Mouse (Mus musculus) heart, embryonic 10.5 days (tissue): Measurements from ENCODE around the gene Psat1. TPM values are rescaled to one million over a fixed set of nuclear protein-coding genes. Genes with fewer than 3 reads are reported as not detected.

Source experiments
- DNase-seq: peaks from one replicate; pipeline ENCODE4 v3.0.0-alpha.2; 2017; ENCODE audit warnings: low spot score
- H3K27ac ChIP-seq: fragments of 300-500 bp; sonication (generic); 2 replicates; pipeline ENCODE4 v1.5.1; 2016; ENCODE audit warnings: mild to moderate bottlenecking
- H3K27me3 ChIP-seq: fragments of 300-500 bp; sonication (generic); 2 replicates; pipeline ENCODE4 v1.6.1; 2016; ENCODE audit warnings: mild to moderate bottlenecking; ENCODE audit not compliant: poor library complexity, insufficient read depth, severe bottlenecking
- H3K36me3 ChIP-seq: fragments of 300-500 bp; sonication (generic); 2 replicates; pipeline ENCODE4 v1.6.1; 2016; ENCODE audit warnings: mild to moderate bottlenecking, moderate library complexity
- H3K4me1 ChIP-seq: fragments of 300-500 bp; sonication (generic); 2 replicates; pipeline ENCODE4 v1.6.1; 2016; ENCODE audit warnings: mild to moderate bottlenecking
- H3K4me3 ChIP-seq: fragments of 300-500 bp; sonication (generic); 2 replicates; pipeline ENCODE4 v1.5.1; 2016; ENCODE audit warnings: mild to moderate bottlenecking, moderate library complexity
- H3K9me3 ChIP-seq: fragments of 300-500 bp; sonication (generic); 2 replicates; pipeline ENCODE4 v1.6.1; 2016; ENCODE audit warnings: mild to moderate bottlenecking, moderate library complexity
- WGBS: fragments of 180-500 bp; shearing (Covaris S2); methylation state at CpG from one replicate; pipeline ENCODE4 v1.1.7; 2016; 5-methylcytosine and 5-hydroxymethylcytosine counted together
- polyA plus RNA-seq: library from polyadenylated mRNA; unstranded; fragments of >200 nt; fragmentation: Nextera tagmentation; extraction: Ambion mirVana; gene quantifications from 2 replicates; pipeline ENCODE4 v1.2.1, GENCODE M21; 2016

Psat1 gene
- polyA plus RNA-seq, 1 experiment from 2014 or later = 88.5 TPM

GRCm38 (mm10) chr19:15913249-15913997 is 33.7 kb downstream of the Psat1 start:
- Histone ChIP-seq H3K4me1 (no peaks in the 10 kb centered on the region), H3K9me3 (no peaks in the 10 kb centered on the region), H3K27me3 (no peaks in the 10 kb centered on the region), H3K4me3 (no peak overlapping the region), H3K27ac (no peak overlapping the region), H3K36me3 (peaks cover 62% of the 10 kb centered on the region)
- no peak for DNase-seq
- 88% methylated on average over 9 of the region's 9 CpGs for WGBS

DNA sequence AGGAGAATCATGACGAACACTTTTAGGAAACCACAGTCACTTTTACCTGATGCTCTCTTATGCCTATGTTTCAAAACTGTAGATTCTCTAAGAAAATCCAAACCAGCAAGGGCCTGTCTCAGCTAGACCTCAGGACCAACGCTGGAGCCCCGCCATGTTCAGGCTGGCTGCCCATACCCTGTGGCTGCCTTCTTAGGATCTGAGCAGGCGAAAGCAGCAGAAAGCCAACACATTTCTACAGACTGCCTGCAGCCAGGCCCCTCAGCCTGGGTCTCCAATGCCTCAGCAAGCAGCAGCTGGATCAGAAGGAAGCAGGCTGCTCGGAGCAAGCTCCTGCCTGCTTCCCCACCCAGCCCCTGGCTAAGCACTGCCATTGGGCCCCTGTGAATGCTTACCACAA is 35.7 kb downstream of the Psat1 start:
- H3K4me1 ChIP-seq = no peaks in the 10 kb centered on the region
- no peaks in the 10 kb centered on the region for H3K9me3 ChIP-seq
- H3K4me3 ChIP-seq = no peak overlapping the region
- no peak for DNase-seq
- H3K36me3 ChIP-seq = peaks cover 58% of the 10 kb centered on the region
- H3K27ac ChIP-seq = no peak overlapping the region
- 90% methylated on average over 5 of the region's 5 CpGs for WGBS
- no peaks in the 10 kb centered on the region for H3K27me3 ChIP-seq

DNA sequence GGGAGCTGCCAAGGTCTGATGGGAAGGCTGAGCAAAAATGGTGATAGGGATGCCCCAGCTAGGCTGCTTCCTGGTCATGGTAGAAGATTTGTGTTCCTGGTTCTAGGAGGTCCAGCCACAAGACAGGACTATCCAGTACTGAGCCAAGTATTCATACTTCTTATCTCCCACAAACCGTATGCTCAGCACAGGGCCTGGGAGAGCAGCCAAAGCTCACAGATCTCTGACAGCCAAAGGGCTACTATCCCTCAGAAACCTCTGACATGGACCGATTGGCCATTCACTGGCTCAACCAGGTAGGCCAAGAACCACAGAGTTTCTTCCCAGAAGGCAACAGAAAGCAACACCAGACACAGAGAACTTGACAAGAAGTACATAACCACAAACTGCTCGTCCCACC is 36.1 kb downstream of the Psat1 start:
- DNase-seq = no peak
- H3K4me3 ChIP-seq = no peak overlapping the region

GRCm38 (mm10) chr19:15910488-15910887 is 36.6 kb downstream of the Psat1 start:
- no peaks in the 10 kb centered on the region for H3K4me1 ChIP-seq
- H3K36me3 ChIP-seq = peaks cover 63% of the 10 kb centered on the region
- no peak for DNase-seq
- H3K4me3 ChIP-seq = no peak overlapping the region
- WGBS = 91% methylated on average over 1 of the region's 1 CpGs
- H3K9me3 ChIP-seq = no peaks in the 10 kb centered on the region
- no peak overlapping the region for H3K27ac ChIP-seq
- H3K27me3 ChIP-seq = no peaks in the 10 kb centered on the region

More for the DNA sequence above, 36.1 kb downstream of the Psat1 start:
- Histone ChIP-seq H3K36me3 (peaks cover 59% of the 10 kb centered on the region), H3K27ac (no peak overlapping the region), H3K9me3 (no peaks in the 10 kb centered on the region), H3K4me1 (no peaks in the 10 kb centered on the region), H3K27me3 (no peaks in the 10 kb centered on the region)
- WGBS = 79% methylated on average over 3 of the region's 3 CpGs

GRCm38 (mm10) chr19:15908016-15908415 is 39.1 kb downstream of the Psat1 start:
- H3K27ac ChIP-seq = no peak overlapping the region
- peaks cover 48% of the 10 kb centered on the region; the same call in 1 of the 2 replicates for H3K36me3 ChIP-seq
- WGBS = 91% methylated on average over 5 of the region's 5 CpGs
- H3K4me3 ChIP-seq = no peak overlapping the region
- no peaks in the 10 kb centered on the region for H3K4me1 ChIP-seq
- no peaks in the 10 kb centered on the region for H3K27me3 ChIP-seq
- no peak for DNase-seq
- H3K9me3 ChIP-seq = no peaks in the 10 kb centered on the region

DNA sequence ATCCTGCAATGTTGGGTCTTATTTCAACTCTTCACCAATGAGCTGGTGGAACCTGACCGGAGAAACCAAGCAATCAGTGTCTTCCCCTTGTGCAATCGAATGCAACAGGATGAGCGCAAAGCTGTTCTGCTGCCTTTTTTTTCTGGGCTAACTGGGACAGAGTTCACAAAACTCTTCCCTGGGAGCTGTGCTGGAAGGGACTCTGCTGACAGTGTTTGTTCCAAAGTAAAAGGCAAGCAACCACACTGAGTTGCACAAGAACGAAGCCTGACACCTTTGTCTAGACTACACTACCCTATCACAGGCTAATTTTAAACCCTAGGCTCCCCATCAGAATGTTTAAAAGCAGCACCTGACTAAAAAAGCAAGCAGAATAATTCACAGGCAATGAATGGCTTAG is 42.4 kb downstream of the Psat1 start:
- Histone ChIP-seq H3K27me3 (no peaks in the 10 kb centered on the region), H3K36me3 (peaks cover 42% of the 10 kb centered on the region; the same call in 1 of the 2 replicates), H3K9me3 (no peaks in the 10 kb centered on the region), H3K4me1 (no peaks in the 10 kb centered on the region), H3K27ac (no peak overlapping the region), H3K4me3 (no peak overlapping the region)
- 88% methylated on average over 4 of the region's 4 CpGs for WGBS
- DNase-seq = no peak

DNA sequence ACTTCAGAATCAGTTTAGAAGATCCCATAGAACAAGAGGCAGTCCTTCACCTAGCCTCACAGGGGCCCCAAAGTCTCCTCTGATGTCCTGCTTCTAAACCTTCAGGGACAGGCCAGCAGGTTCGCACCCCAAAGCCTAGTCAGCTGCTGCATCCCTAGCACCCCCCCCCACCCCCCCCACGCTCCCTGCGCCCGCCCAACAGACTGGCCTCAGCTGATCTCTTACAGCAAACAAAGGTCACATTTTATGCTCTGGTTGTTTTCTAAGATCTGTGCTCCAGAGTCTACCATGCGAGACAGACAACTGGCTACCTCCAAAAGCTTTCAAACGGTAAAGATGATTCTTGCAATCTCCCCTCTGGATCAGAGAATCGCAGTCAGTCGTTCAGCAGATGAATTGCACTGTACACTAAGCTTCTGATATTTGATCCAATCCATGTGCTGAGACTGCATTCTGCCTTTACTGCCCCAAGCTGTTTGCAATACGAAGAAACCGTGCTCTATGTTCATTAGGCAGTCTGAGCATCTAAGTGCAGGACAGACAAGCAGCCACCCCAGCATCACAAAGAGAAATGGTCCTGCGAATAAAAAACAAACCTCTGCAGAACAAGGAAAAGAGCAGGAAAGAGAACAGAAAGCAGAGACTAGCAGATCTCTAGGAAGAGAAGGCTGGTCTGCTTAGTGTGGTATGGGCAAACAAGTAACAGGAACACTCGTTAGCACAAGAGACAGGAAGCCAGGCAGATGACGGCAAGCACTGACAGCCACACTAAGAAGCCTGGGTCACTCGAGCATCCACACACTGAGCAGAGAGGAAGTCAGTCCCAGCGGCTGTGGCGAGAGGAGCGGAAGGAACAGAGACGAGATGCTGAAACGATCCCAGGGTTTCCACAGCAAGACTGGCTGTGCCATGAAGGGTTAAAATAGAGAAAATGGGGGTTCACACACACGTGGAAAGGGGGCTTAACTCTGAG is 43.3 kb downstream of the Psat1 start:
- H3K4me1 ChIP-seq = no peaks in the 10 kb centered on the region
- peaks cover 34% of the 10 kb centered on the region; the same call in 1 of the 2 replicates for H3K36me3 ChIP-seq
- H3K27me3 ChIP-seq = no peaks in the 10 kb centered on the region
- no peak overlapping the region for H3K4me3 ChIP-seq
- H3K27ac ChIP-seq = no peak overlapping the region
- no peak for DNase-seq
- 71% methylated on average over 20 of the region's 20 CpGs for WGBS
- H3K9me3 ChIP-seq = no peaks in the 10 kb centered on the region

DNA sequence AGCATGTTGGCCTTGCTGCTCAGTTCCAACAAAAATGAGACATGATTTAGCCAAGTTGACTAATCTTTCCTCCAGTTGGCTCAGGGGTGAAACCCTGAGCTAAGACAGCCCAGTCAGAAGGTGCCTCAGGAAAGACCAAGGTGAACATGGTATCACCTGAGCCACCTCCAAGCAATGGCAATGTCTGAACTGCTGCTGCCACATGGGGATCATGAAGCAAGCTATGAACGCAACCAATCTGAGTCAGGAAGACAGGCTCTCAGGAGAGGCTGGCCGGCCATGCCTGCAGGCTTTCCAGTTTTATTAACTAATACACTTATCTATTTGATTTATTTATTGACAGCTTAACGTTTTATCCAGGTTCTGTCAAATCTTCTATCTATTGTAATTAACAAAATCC is 51.5 kb downstream of the Psat1 start:
- H3K27ac ChIP-seq = no peak overlapping the region
- no peaks in the 10 kb centered on the region for H3K4me1 ChIP-seq
- peak; percentile 22 for DNase-seq
- no peaks in the 10 kb centered on the region for H3K9me3 ChIP-seq
- WGBS = 76% methylated on average over 3 of the region's 3 CpGs
- no peaks in the 10 kb centered on the region for H3K36me3 ChIP-seq
- H3K4me3 ChIP-seq = no peak overlapping the region
- no peaks in the 10 kb centered on the region for H3K27me3 ChIP-seq

DNA sequence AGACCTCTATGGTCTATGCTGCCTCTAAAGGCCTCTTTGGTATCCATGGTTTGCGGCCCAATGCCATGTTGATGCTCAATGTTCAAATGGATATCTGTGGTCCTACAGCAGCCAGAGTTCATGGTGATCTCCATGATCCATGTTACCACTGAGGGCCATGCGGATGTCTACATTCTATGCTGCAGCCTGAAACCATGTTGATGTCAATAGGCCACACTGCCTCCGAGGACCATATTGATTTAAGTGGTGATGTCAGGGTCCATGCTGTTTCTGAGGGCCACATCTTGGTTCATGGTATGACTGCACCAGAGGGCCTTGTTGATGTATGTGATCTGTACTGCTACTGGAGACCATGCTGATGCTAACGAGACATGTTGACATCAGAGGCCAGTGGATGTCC is 55.0 kb downstream of the Psat1 start:
- no peaks in the 10 kb centered on the region for H3K36me3 ChIP-seq
- no peak overlapping the region for H3K27ac ChIP-seq
- no peak overlapping the region for H3K4me3 ChIP-seq
- no peaks in the 10 kb centered on the region for H3K27me3 ChIP-seq
- no peaks in the 10 kb centered on the region for H3K9me3 ChIP-seq
- no peaks in the 10 kb centered on the region for H3K4me1 ChIP-seq
- peak; percentile 57 for DNase-seq
- 86% methylated on average over 4 of the region's 4 CpGs for WGBS

DNA sequence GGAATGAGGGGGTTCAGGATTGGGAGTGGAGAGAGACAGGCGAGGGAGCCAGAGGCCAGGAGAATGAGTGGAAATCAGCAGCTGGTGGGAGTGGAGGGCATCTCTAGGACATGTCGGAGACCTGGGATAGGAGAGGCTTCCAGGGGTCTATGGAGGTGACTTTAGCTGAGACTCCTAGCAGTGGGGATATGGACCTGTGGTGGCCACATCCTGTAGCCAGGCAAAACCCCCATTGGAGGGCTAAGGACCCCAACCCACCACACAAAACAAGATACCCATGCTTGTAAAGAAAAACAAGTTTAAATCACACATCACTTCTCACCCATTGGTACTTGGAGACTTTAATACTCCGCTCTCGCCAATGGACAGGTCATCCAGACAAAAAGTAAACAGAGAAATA is 58.7 kb downstream of the Psat1 start:
- DNase-seq = peak; percentile 69
- no peak overlapping the region for H3K4me3 ChIP-seq
- no peaks in the 10 kb centered on the region for H3K4me1 ChIP-seq
- WGBS = 83% methylated on average over 4 of the region's 4 CpGs
- H3K36me3 ChIP-seq = no peaks in the 10 kb centered on the region
- no peak overlapping the region for H3K27ac ChIP-seq
- H3K27me3 ChIP-seq = no peaks in the 10 kb centered on the region
- H3K9me3 ChIP-seq = no peaks in the 10 kb centered on the region

GRCm38 (mm10) chr19:15882705-15883426 is 64.3 kb downstream of the Psat1 start:
- WGBS = 77% methylated on average over 11 of the region's 11 CpGs
- no peaks in the 10 kb centered on the region for H3K9me3 ChIP-seq
- H3K27ac ChIP-seq = no peak overlapping the region
- no peaks in the 10 kb centered on the region for H3K4me1 ChIP-seq
- no peak overlapping the region for H3K4me3 ChIP-seq
- DNase-seq = peak; percentile 64
- no peaks in the 10 kb centered on the region for H3K36me3 ChIP-seq
- no peaks in the 10 kb centered on the region for H3K27me3 ChIP-seq

DNA sequence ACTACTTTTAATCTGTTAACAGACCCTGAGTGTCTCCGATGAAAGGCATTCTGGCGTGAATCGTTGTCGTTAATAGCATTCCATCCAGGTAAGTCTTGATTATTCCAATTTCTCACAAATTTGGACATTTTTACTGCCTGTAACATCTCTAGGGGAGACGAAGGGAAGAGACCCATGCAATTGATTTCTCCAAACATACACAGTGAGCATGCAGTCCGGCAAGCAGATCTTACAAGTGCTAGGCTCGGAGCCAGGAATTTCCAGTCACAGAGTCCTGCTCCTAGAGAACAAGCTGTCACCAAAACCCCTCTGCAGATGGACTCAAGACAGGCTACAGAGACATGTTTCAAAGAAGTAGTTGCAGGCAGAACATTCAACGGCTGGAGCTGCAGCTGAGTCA is 66.4 kb downstream of the Psat1 start:
- Histone ChIP-seq H3K9me3 (no peaks in the 10 kb centered on the region), H3K27ac (no peak overlapping the region), H3K4me3 (no peak overlapping the region), H3K4me1 (no peaks in the 10 kb centered on the region), H3K36me3 (no peaks in the 10 kb centered on the region), H3K27me3 (no peaks in the 10 kb centered on the region)
- no peak for DNase-seq
- 78% methylated on average over 8 of the region's 8 CpGs for WGBS
